Mouse (Mus musculus) cerebellum, adult 2 months (tissue): ENCODE data around the gene Bcas3.

ENCODE experiments used
- CTCF ChIP-seq: fragments of 200-500 bp; IDR thresholded peaks from 2 replicates; pipeline ENCODE4 v1.5.1; 2011; ENCODE audit warnings: low read depth, mild to moderate bottlenecking, control low read depth, low read length, moderate library complexity, borderline replicate concordance; ENCODE audit not compliant: insufficient read depth
- POLR2A ChIP-seq: fragments of 200-500 bp; IDR thresholded peaks from 2 replicates; pipeline ENCODE4 v1.6.1; 2011; ENCODE audit warnings: low read length, control low read depth, borderline replicate concordance; ENCODE audit not compliant: insufficient read depth

- TF ChIP-seq POLR2A (no peak), CTCF (peak; percentile 69; the same call in 1 of the 2 replicates)
Measured at GRCm38 (mm10) chr11:85844144-85844965, 491.4 kb downstream of the Bcas3 start.
